Mouse (Mus musculus) natural killer cell, adult 2 months (primary cell): ENCODE results near the gene Anxa2.

ENCODE experiments used
- DNase-seq, 2 experiments: peaks; one replicate each; pipeline ENCODE4 v3.0.0; 2022; ENCODE audit warnings: low spot score in 2 of 2

Gene Anxa2

GRCm38 (mm10) chr9:69458982-69459381, 5.6 kb downstream of the Anxa2 start:
- DNase-seq: no peak

GRCm38 (mm10) chr9:69459876-69460275, 6.5 kb downstream of the Anxa2 start:
- no peak for DNase-seq

GRCm38 (mm10) chr9:69463046-69463445, 9.6 kb downstream of the Anxa2 start:
- DNase-seq: no peak

- no peak for DNase-seq
Measured at GRCm38 (mm10) chr9:69464109-69464756, 10.8 kb downstream of the Anxa2 start.

- DNase-seq: no peak
Measured at GRCm38 (mm10) chr9:69466098-69466497, 12.7 kb downstream of the Anxa2 start.

- DNase-seq: no peak
Measured at GRCm38 (mm10) chr9:69467310-69467939, 14.0 kb downstream of the Anxa2 start.

GRCm38 (mm10) chr9:69468991-69469390, 15.6 kb downstream of the Anxa2 start:
- DNase-seq: no peak

GRCm38 (mm10) chr9:69470362-69470761, 16.9 kb downstream of the Anxa2 start:
- DNase-seq: no peak

- no peak for DNase-seq
Measured at GRCm38 (mm10) chr9:69470921-69471320, 17.5 kb downstream of the Anxa2 start.

- no peak for DNase-seq
Measured at GRCm38 (mm10) chr9:69472724-69473123, 19.3 kb downstream of the Anxa2 start.

GRCm38 (mm10) chr9:69475873-69476272, 22.5 kb downstream of the Anxa2 start:
- no peak for DNase-seq

GRCm38 (mm10) chr9:69477195-69477823, 23.9 kb downstream of the Anxa2 start:
- no peak for DNase-seq

GRCm38 (mm10) chr9:69477824-69478222, 24.4 kb downstream of the Anxa2 start:
- DNase-seq: no peak

GRCm38 (mm10) chr9:69480344-69480743, 26.9 kb downstream of the Anxa2 start:
- peak; percentile 73 to 74 for DNase-seq

- DNase-seq: no peak
Measured at GRCm38 (mm10) chr9:69483811-69484210, 30.4 kb downstream of the Anxa2 start.

GRCm38 (mm10) chr9:69486140-69486539, 32.7 kb downstream of the Anxa2 start:
- DNase-seq: no peak

- no peak for DNase-seq
Measured at GRCm38 (mm10) chr9:69488510-69488909, 35.1 kb downstream of the Anxa2 start.

- DNase-seq: no peak
Measured at GRCm38 (mm10) chr9:69488972-69489371, 35.6 kb downstream of the Anxa2 start.

GRCm38 (mm10) chr9:69492809-69493208, 39.4 kb downstream of the Anxa2 start:
- no peak for DNase-seq

- peak; percentile 29 to 45 for DNase-seq
Measured at GRCm38 (mm10) chr9:69502504-69502903, 49.1 kb downstream of the Anxa2 start.

- DNase-seq: peak; percentile 22 to 26
Measured at GRCm38 (mm10) chr9:69505611-69506010, 52.2 kb downstream of the Anxa2 start.

- DNase-seq: no peak
Measured at GRCm38 (mm10) chr9:69507206-69507605, 53.8 kb downstream of the Anxa2 start.

- DNase-seq: no peak
Measured at GRCm38 (mm10) chr9:69508016-69508415, 54.6 kb downstream of the Anxa2 start.
